In the genomic region with DNA sequence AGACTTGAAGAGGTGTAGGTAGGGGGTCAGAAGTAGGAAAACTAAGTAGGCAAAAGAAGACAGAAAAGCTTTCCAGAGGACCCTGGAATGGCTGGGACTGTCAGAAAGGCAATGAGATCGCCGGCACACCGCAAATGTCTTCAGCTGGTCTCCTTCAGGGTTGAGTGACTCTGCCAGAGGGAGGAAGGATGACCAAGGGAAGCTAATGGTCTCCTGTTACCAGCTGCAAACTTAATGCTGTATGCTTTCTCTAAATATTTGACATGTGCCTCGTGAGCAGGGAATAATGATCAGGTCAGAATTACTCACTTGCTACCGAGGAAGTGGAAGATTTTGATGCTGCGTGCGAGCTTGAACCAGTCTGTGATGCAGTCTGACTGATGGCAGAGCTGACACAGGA, we compare ENCODE assay signal across 18 mouse cellular contexts.
"Had no signal": no experiment of that assay in that cellular context is flagged by ENCODE, and none has a peak within 500 bp of the region (broad histone marks: within the 10 kb centered on the region; RNA-seq: fewer than 3 reads in every experiment).

No protein-coding gene starts in this region.

- H3K4me1 ChIP-seq: midbrain, embryonic 10.5 days; midbrain, embryonic 12.5 days; neural tube, embryonic 13.5 days; neural tube, embryonic 15.5 days had no signal

- H3K9ac ChIP-seq: lung, embryonic 14.5 days; midbrain, embryonic 12.5 days; neural tube, embryonic 13.5 days; neural tube, embryonic 15.5 days had no signal

- H3K4me2 ChIP-seq: lung, embryonic 14.5 days; midbrain, embryonic 12.5 days; neural tube, embryonic 13.5 days; neural tube, embryonic 15.5 days had no signal

- ATAC-seq: midbrain, embryonic 16.5 days had no signal

- H3K27ac ChIP-seq: midbrain, embryonic 10.5 days; midbrain, embryonic 12.5 days; neural tube, embryonic 13.5 days; neural tube, embryonic 15.5 days had no signal

- H3K27me3 ChIP-seq: midbrain, embryonic 12.5 days; neural tube, embryonic 13.5 days; neural tube, embryonic 15.5 days had no signal

- H3K4me3 ChIP-seq: midbrain, embryonic 10.5 days; midbrain, embryonic 12.5 days; myocyte; neural tube, embryonic 13.5 days; neural tube, embryonic 15.5 days had no signal

- H3K9me3 ChIP-seq: midbrain, embryonic 10.5 days; midbrain, embryonic 12.5 days; neural tube, embryonic 13.5 days; neural tube, embryonic 15.5 days had no signal

- DNase-seq: lung, embryonic 14.5 days; lung, postnatal 10 days; lung, postnatal 4 days; midbrain, embryonic 14.5 days; retina, postnatal 1 day; right cerebral cortex, adult 18-20 months; right cerebral cortex, postnatal 25 days; right cerebral cortex, postnatal 4 days; spleen, adult 18-20 months; thymus, adult 18-20 months; thymus, postnatal 14 days; thymus, postnatal 36 days had no signal

- H3K36me3 ChIP-seq: midbrain, embryonic 10.5 days; midbrain, embryonic 12.5 days; neural tube, embryonic 13.5 days; neural tube, embryonic 15.5 days had no signal
